Comparison of ENCODE assay signal across 19 mouse cellular contexts in the genomic region with DNA sequence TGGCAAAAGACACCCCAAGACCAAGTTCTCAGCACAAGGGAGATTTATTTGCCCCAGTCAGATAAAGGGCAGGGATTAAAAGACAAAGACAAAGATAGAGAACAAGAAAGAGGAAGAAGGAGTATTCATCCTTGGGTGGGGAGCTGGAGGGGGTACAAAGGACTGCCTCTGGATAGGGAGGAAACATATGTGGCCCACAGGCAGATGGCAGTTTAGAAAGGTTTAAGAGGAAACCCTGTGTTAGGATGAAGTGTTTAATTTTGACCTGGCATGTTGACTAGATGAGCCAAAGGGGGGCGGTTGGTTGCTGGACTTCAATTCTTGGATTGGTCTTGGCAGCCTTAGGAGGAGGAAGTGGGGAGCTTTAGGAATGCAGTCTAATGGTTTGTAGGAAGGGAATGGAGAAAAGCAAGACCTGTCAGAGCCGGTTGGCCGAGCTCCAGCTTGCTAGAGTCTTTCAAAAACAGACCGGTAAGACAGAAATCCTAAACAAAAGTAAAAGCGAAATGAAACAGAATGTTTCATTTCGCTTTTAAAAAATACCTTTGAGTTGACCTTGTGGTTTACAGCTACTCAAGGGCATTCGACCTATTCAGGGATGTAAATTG. TPM values are rescaled to one million over a fixed set of nuclear protein-coding genes. Genes with fewer than 3 reads are reported as not detected.
A peak's percentile ranks its signal among the peaks of the same experiment; 100 is the strongest.
DNase-seq lines count a peak whose midpoint lies in the region; ATAC-seq lines count a peak whose summit lies in the region.
"Had no signal": no experiment of that assay in that cellular context is flagged by ENCODE, and none has a peak within 500 bp of the region (broad histone marks: within the 10 kb centered on the region; RNA-seq: fewer than 3 reads in every experiment).

No protein-coding gene starts in this region.

- no peaks in the 10 kb centered on the region for H3K27me3 ChIP-seq in kidney, embryonic 15.5 days
- H3K27me3 ChIP-seq: CH12.LX; forebrain, embryonic 15.5 days; heart, embryonic 12.5 days; lung, embryonic 15.5 days had no signal

- no peak overlapping the region for H3K4me3 ChIP-seq in kidney, embryonic 15.5 days (replicated peaks)
- H3K4me3 ChIP-seq: forebrain, embryonic 15.5 days; heart, embryonic 12.5 days; layer of hippocampus, adult 2 months; lung, embryonic 15.5 days; myocyte had no signal

- no peak overlapping the region for H3K9ac ChIP-seq in kidney, embryonic 15.5 days
- H3K9ac ChIP-seq: forebrain, embryonic 15.5 days; heart, embryonic 12.5 days; lung, embryonic 15.5 days had no signal

- ATAC-seq in kidney, embryonic 15.5 days (replicated peaks; ENCODE audit: low FRiP score): no peak
- peak; percentile 50 for ATAC-seq in common myeloid progenitor, adult 5-6 weeks (replicated peaks; ENCODE audit: low read depth, poor library complexity, severe bottlenecking)
- ATAC-seq: forebrain, embryonic 15.5 days had no signal

- no peaks in the 10 kb centered on the region for H3K36me3 ChIP-seq in kidney, embryonic 15.5 days
- H3K36me3 ChIP-seq: forebrain, embryonic 15.5 days; heart, embryonic 12.5 days; lung, embryonic 15.5 days had no signal

- peaks cover 4% of the 10 kb centered on the region; the same call in 1 of the 2 replicates for H3K4me1 ChIP-seq in kidney, embryonic 15.5 days
- H3K4me1 ChIP-seq: heart, embryonic 12.5 days had no signal

- 62% methylated on average over 7 of the region's 7 CpGs for WGBS in kidney, embryonic 15.5 days

- H3K27ac ChIP-seq in kidney, embryonic 15.5 days: no peak overlapping the region
- H3K27ac ChIP-seq: forebrain, embryonic 15.5 days; layer of hippocampus, adult 2 months; lung, embryonic 15.5 days had no signal

- DNase-seq in cerebellum, postnatal 10 days: peak; percentile 21 to 25
- no peak for DNase-seq in cerebellum, adult 18-20 months
- DNase-seq in kidney, postnatal 25 days: peak; percentile 28 to 31
- peak; percentile 6 for DNase-seq in ovary, adult 18-20 months (ENCODE audit: low spot score)
- DNase-seq in ovary, postnatal 10 days (ENCODE audit: low spot score): no peak
- DNase-seq in embryo, embryonic 10 days (ENCODE audit: low spot score): no peak
- DNase-seq: cerebellum, adult 11 months; heart, postnatal 36 days; liver; right cerebral cortex, postnatal 25 days had no signal

- no peak overlapping the region for H3K4me2 ChIP-seq in kidney, embryonic 15.5 days
- H3K4me2 ChIP-seq: forebrain, embryonic 15.5 days; heart, embryonic 12.5 days; lung, embryonic 15.5 days; midbrain, embryonic 11.5 days had no signal

- no peaks in the 10 kb centered on the region for H3K9me3 ChIP-seq in kidney, embryonic 15.5 days (replicated peaks)
- H3K9me3 ChIP-seq: forebrain, embryonic 15.5 days; heart, embryonic 12.5 days; lung, embryonic 15.5 days had no signal

RNA-seq across cellular contexts. Expression of a gene that starts 2.2 kb away (rescaled TPM):
- 0.61 and 0.71 TPM in 2 replicates for polyA plus RNA-seq in kidney, embryonic 15.5 days (2015; fragmentation: Nextera tagmentation; extraction: Ambion mirVana)
- 0.05 TPM in 1 of 2 replicates, not detected in the other for total RNA-seq in common myeloid progenitor, adult 5-6 weeks (2017)
- total RNA-seq: CH12.LX; heart, postnatal 36 days had no signal
- polyA plus RNA-seq: myocyte had no signal

Comparison
In these comparisons a context has a peak if more than half of its experiments do, and no peak if none do; other contexts are left out.
1. DNase-seq: peak in cerebellum, postnatal 10 days (2 of 2), kidney, postnatal 25 days (2 of 2) and ovary, adult 18-20 months (single experiment); none in cerebellum, adult 18-20 months (0 of 2), ovary, postnatal 10 days (single experiment) and embryo, embryonic 10 days (single experiment).